ENCODE assay signal across 14 mouse cellular contexts in the genomic region with DNA sequence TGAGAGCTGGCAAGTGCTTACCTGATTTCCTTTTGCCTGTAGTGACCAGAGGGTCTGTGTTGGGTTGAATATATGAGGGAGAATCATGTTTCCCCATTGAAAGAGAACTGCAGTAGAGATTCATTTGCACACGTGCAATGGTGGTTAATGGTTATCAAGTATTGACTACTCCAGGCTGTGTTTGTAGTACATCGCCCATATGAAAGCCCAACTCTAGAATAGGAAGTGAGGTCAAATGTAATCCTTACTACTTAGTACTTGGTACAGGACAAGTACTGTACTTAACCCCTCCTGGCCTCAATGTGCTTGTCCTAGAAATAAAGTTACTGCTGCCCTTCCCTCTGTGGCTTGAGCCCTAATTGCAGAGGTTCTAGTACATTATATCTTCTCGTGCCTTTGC.
"Had no signal": no experiment of that assay in that cellular context is flagged by ENCODE, and none has a peak within 500 bp of the region (broad histone marks: within the 10 kb centered on the region; RNA-seq: fewer than 3 reads in every experiment).

No protein-coding gene starts in this region.

- H3K27ac ChIP-seq: kidney, postnatal 0 days; left cerebral cortex, adult 2 months; stomach, embryonic 15.5 days had no signal

- ATAC-seq: intestine, postnatal 0 days had no signal

- H3K27me3 ChIP-seq: stomach, embryonic 15.5 days had no signal

- H3K4me3 ChIP-seq: left cerebral cortex, adult 2 months; stomach, embryonic 15.5 days had no signal

- DNase-seq: kidney, adult 2 months; kidney, postnatal 36 days; layer of hippocampus, postnatal 36 days; lung, adult 2 months; lung, postnatal 14 days; lung, postnatal 4 days; midbrain, embryonic 14.5 days; right cerebral cortex, postnatal 4 days; thymus, postnatal 25 days had no signal

- H3K9ac ChIP-seq: stomach, embryonic 15.5 days had no signal

- H3K9me3 ChIP-seq: stomach, embryonic 15.5 days had no signal

- H3K36me3 ChIP-seq: stomach, embryonic 15.5 days had no signal

- H3K4me2 ChIP-seq: midbrain, embryonic 11.5 days; stomach, embryonic 15.5 days had no signal
